Mouse (Mus musculus) E14TG2a.4 (cell line): ENCODE measurements around the gene Bend3.

Experiments used
- CTCF ChIP-seq: conservative IDR thresholded peaks from 2 replicates; pipeline ENCODE4 v1.5.1; 2014; ENCODE audit warnings: low read length
- NANOG ChIP-seq: IDR thresholded peaks from 2 replicates; pipeline ENCODE4 v1.6.1; 2014; ENCODE audit warnings: borderline replicate concordance, low read length, mixed read lengths

GRCm38 (mm10) chr10:43463227-43463626 lies 15.4 kb upstream of the Bend3 start:
- TF ChIP-seq CTCF (no peak), NANOG (no peak)
